In genomic region chr11:10087939-10088338, GRCm38 (mm10) we compare ENCODE assay signal across 18 mouse cellular contexts.
"Had no signal": no experiment of that assay in that cellular context is flagged by ENCODE, and none has a peak within 500 bp of the region (broad histone marks: within the 10 kb centered on the region; RNA-seq: fewer than 3 reads in every experiment).

No protein-coding gene starts in this region.

- H3K36me3 ChIP-seq: lung, embryonic 15.5 days; midbrain, embryonic 13.5 days; midbrain, embryonic 15.5 days; neural tube, embryonic 12.5 days had no signal

- H3K9ac ChIP-seq: lung, embryonic 15.5 days; midbrain, embryonic 13.5 days; midbrain, embryonic 15.5 days; neural tube, embryonic 12.5 days had no signal

- H3K27me3 ChIP-seq: lung, embryonic 15.5 days; megakaryocyte, embryonic 14.5 days; midbrain, embryonic 13.5 days; midbrain, embryonic 15.5 days; neural tube, embryonic 12.5 days had no signal

- ATAC-seq: lung, postnatal 0 days; midbrain, embryonic 13.5 days; midbrain, embryonic 15.5 days had no signal

- H3K4me1 ChIP-seq: lung, embryonic 15.5 days; megakaryocyte, embryonic 14.5 days; midbrain, embryonic 13.5 days; midbrain, embryonic 15.5 days; neural tube, embryonic 12.5 days had no signal

- DNase-seq: lung, adult 2 months; lung, postnatal 14 days; lung, postnatal 36 days; right cerebral cortex, adult 18-20 months; right cerebral cortex, postnatal 25 days; right cerebral cortex, postnatal 4 days; spleen, adult 18-20 months; thymus, adult 18-20 months; thymus, postnatal 25 days; thymus, postnatal 4 days had no signal

- H3K4me2 ChIP-seq: lung, embryonic 15.5 days; midbrain, embryonic 11.5 days; midbrain, embryonic 13.5 days; midbrain, embryonic 15.5 days; neural tube, embryonic 12.5 days had no signal

- H3K9me3 ChIP-seq: lung, embryonic 15.5 days; midbrain, embryonic 13.5 days; midbrain, embryonic 15.5 days; neural tube, embryonic 12.5 days had no signal

- H3K27ac ChIP-seq: lung, embryonic 15.5 days; macrophage; midbrain, embryonic 13.5 days; midbrain, embryonic 15.5 days; neural tube, embryonic 12.5 days had no signal

- H3K4me3 ChIP-seq: lung, embryonic 15.5 days; megakaryocyte, embryonic 14.5 days; midbrain, embryonic 13.5 days; midbrain, embryonic 15.5 days; neural tube, embryonic 12.5 days had no signal
